Mouse (Mus musculus) brain, embryonic 14.5 days (tissue): ENCODE results near the gene Gmds.

ENCODE experiments used
- CTCF ChIP-seq: fragments of 200-500 bp; IDR thresholded peaks from 2 replicates; pipeline ENCODE4 v1.5.1; 2012; ENCODE audit warnings: inconsistent platforms, mild to moderate bottlenecking, moderate library complexity, borderline replicate concordance; ENCODE audit not compliant: insufficient read depth, insufficient read length; ENCODE audit errors: extremely low read depth
- POLR2A ChIP-seq: fragments of 200-500 bp; IDR thresholded peaks from 2 replicates; pipeline ENCODE4 v1.6.1; 2012; ENCODE audit warnings: mild to moderate bottlenecking, inconsistent platforms, borderline replicate concordance; ENCODE audit not compliant: poor library complexity, insufficient read depth, insufficient read length, severe bottlenecking; ENCODE audit errors: extremely low read depth

- TF ChIP-seq CTCF, result no peak
- TF ChIP-seq POLR2A, result no peak
Measured at GRCm38 (mm10) chr13:31780299-31780698, 558.2 kb downstream of the Gmds start.
